Mouse (Mus musculus): ENCODE results near the gene Ndufb10. TPM values are rescaled to one million over a fixed set of nuclear protein-coding genes. Genes with fewer than 3 reads are reported as not detected.

The Ndufb10 gene
- total RNA-seq, 2 experiments from 2014 or later, result 220 to 246 TPM

Other genes starting within 250 kb of the Ndufb10 start
- 10 to 100 TPM; 34.9 to 35.3 TPM for gene Mlst8, start 245.4 kb downstream of the Ndufb10 start, total RNA-seq (2021)
- 100 to 1,000 TPM; 123 to 129 TPM for gene Caskin1, start 235.9 kb downstream of the Ndufb10 start, total RNA-seq (2021)
- gene Traf7, start 196.5 kb downstream of the Ndufb10 start, total RNA-seq (2021), result 10 to 100 TPM; 64.2 to 83.9 TPM
- 10 to 100 TPM; 45.8 to 50.0 TPM for gene Rab26, start 190.3 kb downstream of the Ndufb10 start, total RNA-seq (2021)
- gene Pkd1, start 174.6 kb downstream of the Ndufb10 start, total RNA-seq (2021), result 10 to 100 TPM; 67.5 to 71.2 TPM
- gene Tsc2, start 91.8 kb downstream of the Ndufb10 start, total RNA-seq (2021), result 100 to 1,000 TPM; 136 to 153 TPM
- 1 to 10 TPM; 4.1 to 7.4 TPM for gene Nthl1, start 91.8 kb downstream of the Ndufb10 start, total RNA-seq (2021)
- 10 to 100 TPM; 47.3 to 52.7 TPM for gene Slc9a3r2, start 74.2 kb downstream of the Ndufb10 start, total RNA-seq (2021)
- gene Npw, start 66.0 kb downstream of the Ndufb10 start, total RNA-seq (2021), result 1 to 10 TPM; 2.1 TPM
- 10 to 100 TPM; 41.4 to 45.5 TPM for gene Zfp598, start 54.8 kb downstream of the Ndufb10 start, total RNA-seq (2021)
- 100 to 1,000 TPM; 191 to 195 TPM for gene Syngr3, start 34.5 kb downstream of the Ndufb10 start, total RNA-seq (2021)
- gene Gfer, start 28.3 kb downstream of the Ndufb10 start, total RNA-seq (2021), result 10 to 100 TPM; 20.6 to 23.9 TPM
- 1 to 10 TPM; 1.9 to 2.1 TPM for gene Noxo1, start 28.2 kb downstream of the Ndufb10 start, total RNA-seq (2021)
- gene Tbl3, start 16.8 kb downstream of the Ndufb10 start, total RNA-seq (2021), result 10 to 100 TPM; 28.5 to 30.5 TPM
- gene Rnf151, start 6.4 kb downstream of the Ndufb10 start, total RNA-seq (2021), result under 1 TPM in 1 of 2 experiments, not detected in 1; 0.56 TPM
- 100 to 1,000 TPM; 268 to 301 TPM for gene Rps2, start 6.4 kb downstream of the Ndufb10 start, total RNA-seq (2021)
- under 1 TPM; 0.40 to 0.65 TPM for gene Rpl3l, start 3.3 kb upstream of the Ndufb10 start, total RNA-seq (2021)
- gene Msrb1, start 12.2 kb upstream of the Ndufb10 start, total RNA-seq (2021), result 10 to 100 TPM; 34.9 to 37.2 TPM
- gene Hs3st6, start 28.5 kb upstream of the Ndufb10 start, total RNA-seq (2021), result 1 to 10 TPM in 1 of 2 experiments, under 1 TPM in 1; 0.30 to 1.0 TPM
- not detected for gene Meiob, start 79.8 kb upstream of the Ndufb10 start, total RNA-seq (2021)
- 100 to 1,000 TPM; 136 to 146 TPM for gene Hagh, start 115.7 kb upstream of the Ndufb10 start, total RNA-seq (2021)
- gene Fahd1, start 125.9 kb upstream of the Ndufb10 start, total RNA-seq (2021), result 10 to 100 TPM; 17.6 to 21.5 TPM
- gene Igfals, start 141.5 kb upstream of the Ndufb10 start, total RNA-seq (2021), result not detected
- gene Nubp2, start 161.9 kb upstream of the Ndufb10 start, total RNA-seq (2021), result 10 to 100 TPM; 30.4 to 31.0 TPM
- 10 to 100 TPM; 60.3 to 60.7 TPM for gene Spsb3, start 162.2 kb upstream of the Ndufb10 start, total RNA-seq (2021)
- 10 to 100 TPM; 47.5 to 51.1 TPM for gene Eme2, start 170.6 kb upstream of the Ndufb10 start, total RNA-seq (2021)
- 10 to 100 TPM; 69.0 to 72.9 TPM for gene Mrps34, start 170.6 kb upstream of the Ndufb10 start, total RNA-seq (2021)
- 10 to 100 TPM; 51.8 to 54.1 TPM for gene Nme3, start 172.0 kb upstream of the Ndufb10 start, total RNA-seq (2021)
- gene Mapk8ip3, start 212.5 kb upstream of the Ndufb10 start, total RNA-seq (2021), result 100 to 1,000 TPM; 383 to 387 TPM
- 1 to 10 TPM; 4.9 to 5.2 TPM for gene Jpt2, start 236.2 kb upstream of the Ndufb10 start, total RNA-seq (2021)